Mouse (Mus musculus) B cell, adult 2 months (primary cell): ENCODE results near the gene Ralgps1.

Source experiments
- DNase-seq, 2 experiments: peaks; one replicate each; pipeline ENCODE4 v3.0.0; 2022

Ralgps1 gene

DNA sequence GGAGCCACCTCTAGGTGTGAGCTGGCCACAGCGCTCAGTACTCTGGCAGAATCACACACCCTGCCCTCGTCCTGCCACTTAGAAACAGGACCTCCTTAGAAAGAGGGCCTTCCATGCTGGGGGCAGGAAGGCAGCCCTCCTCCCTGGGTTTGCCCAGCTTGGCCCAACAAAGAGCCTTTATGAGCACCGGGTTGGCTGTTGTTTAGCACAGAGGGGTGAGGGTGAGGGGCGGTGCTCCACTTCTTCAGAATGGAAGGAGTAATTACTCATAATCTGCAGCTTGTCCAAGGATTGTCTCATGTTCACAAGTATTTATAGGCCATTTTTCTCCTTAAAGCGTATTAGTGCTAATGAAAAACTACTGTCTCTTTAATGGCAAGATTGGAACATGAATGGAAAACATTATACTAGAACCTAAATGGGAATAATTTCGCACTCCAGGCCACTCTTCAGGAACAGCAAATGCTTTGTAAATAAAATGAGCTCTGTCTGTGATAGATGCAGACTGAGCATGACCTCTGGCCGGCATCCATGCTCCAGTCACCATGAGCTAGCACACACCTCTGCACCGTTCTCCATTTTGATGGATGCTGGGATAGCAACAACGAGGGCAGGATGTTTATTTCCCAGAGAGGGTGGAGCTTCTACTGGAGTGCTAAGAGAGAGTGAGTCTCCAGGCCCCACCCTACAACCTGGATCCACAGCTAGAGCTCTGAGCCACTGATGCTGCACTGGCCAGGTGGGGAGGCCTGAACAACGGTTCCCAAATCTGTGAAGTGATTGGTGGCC, 200.3 kb downstream of the Ralgps1 start:
- no peak for DNase-seq

DNA sequence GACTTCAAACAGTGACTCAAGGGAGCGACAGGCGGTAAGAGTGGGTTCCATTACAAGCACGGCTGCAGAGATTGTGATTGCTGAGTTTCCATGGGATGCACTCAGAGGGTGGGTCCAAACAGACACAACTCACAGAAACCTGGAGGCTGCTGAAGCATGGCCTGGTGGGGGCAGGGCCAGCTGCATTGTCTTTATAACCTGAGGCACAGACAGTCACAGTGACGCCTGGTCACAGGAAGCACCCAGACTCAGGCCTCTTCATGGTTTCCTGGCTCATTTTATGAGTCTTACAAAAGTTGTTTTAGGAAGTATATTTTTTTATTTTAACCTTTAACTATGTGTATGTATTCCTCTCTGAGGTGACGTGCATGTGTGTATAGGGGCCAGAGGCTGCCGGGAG, 201.8 kb downstream of the Ralgps1 start:
- DNase-seq, result no peak

DNA sequence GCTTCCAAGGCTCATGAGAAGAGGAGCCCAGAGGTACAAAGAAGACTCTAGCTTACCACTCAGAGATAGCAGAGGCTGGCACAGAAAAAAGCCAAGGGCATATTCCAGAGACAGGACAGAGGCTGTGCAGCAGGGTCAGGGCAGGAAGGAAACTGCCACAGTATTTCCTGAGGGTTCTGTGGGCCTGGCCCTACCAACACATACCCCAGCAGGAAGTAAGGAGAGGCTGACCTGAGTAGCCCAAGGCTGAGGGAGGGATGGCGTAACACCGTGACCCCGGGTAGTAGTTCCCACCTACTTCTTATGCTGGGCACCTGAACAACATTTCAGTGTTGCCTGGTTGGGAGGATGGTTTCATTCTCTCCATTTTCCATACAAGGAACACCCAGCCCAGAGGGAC, 204.2 kb downstream of the Ralgps1 start:
- DNase-seq, result no peak

DNA sequence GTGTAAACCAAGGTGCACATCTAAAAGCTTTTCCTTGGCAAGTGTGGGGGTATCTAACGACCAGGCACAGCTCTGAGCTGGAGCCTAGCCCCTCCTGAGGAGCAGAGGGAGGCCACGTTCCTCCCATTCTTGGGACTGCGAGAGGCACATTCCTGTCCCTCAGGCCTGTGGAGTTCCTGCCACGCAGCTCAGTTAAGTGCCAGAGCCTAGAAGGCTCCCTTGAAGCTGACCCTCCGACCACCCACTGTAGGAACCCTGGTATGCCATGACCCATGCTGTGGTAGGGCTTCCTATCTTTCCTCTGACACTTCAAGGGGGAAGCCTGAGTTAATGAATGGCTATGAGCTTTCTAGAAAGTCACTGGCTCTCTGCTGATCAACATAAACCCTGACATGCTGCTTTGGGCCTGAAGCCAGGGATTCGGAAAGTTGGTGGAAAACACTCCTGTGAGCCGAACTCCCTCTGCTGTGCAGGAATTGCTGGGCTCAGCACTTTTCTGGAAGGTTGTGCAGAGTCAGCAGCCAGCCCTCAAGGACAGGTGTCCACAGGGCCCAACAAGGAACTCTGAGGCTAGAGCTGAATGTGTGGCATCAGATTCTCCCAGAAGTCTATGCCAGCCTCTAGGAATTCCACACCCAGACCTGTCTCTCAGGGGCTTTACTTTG, 205.4 kb downstream of the Ralgps1 start:
- no peak for DNase-seq

DNA sequence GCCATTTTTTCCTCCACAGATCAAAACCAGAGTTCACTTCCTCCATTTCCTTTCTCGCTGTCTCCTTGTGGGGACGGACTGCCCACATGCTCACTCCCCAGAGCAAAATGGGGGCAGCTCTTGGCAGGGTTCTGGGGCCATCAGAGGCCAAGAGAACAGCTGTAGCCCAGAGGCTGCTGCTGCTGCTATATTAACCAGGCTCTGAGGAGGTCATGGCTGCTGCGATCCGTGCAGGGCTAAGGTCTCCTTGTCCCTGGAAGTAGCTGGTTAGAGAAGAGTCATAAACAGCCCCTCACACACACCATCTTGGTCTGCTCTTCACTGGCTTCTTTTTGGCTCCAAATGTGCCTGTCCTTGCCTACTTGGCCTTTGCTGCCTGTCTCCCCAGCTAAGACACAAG, 206.1 kb downstream of the Ralgps1 start:
- no peak for DNase-seq

DNA sequence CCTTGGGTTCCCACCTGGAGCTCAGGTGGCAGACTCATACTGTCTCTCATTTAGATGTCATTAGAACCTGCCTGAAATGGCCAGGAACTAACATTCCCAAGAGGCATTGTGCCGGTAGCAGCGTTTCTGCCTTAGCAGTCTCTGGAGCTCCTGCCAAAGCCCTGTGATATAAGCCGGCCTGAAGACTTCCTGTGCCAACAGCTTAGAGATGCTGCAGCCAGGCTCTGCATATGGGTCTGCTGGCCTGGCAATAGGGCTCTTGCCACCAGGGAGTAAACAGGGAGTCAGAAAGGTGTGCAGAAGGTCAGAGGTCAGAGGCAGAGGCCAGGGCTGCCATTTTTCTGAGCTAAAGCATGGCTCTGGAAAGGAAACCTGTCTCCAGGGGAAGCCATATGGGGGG, 206.6 kb downstream of the Ralgps1 start:
- DNase-seq, result no peak

DNA sequence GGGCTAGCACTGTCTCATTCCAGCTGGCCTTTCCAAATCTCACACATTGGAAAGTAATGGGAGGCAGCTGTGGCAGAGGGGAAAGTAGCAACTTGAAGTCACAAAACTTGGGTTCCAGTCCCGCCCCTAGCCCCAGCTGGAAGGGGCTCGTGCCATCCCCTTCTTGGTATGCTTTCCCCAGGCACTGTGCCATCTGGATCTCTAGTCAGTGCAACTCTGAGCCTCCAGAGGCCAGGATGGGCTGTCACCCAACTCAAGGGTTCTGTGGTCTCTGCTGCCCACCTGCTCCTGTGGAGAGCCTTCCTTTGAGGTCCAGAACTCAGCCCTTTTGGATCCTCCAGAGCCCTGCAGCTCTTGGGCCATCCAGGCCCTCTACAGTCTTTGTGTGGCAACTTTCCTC, 209.2 kb downstream of the Ralgps1 start:
- no peak for DNase-seq

DNA sequence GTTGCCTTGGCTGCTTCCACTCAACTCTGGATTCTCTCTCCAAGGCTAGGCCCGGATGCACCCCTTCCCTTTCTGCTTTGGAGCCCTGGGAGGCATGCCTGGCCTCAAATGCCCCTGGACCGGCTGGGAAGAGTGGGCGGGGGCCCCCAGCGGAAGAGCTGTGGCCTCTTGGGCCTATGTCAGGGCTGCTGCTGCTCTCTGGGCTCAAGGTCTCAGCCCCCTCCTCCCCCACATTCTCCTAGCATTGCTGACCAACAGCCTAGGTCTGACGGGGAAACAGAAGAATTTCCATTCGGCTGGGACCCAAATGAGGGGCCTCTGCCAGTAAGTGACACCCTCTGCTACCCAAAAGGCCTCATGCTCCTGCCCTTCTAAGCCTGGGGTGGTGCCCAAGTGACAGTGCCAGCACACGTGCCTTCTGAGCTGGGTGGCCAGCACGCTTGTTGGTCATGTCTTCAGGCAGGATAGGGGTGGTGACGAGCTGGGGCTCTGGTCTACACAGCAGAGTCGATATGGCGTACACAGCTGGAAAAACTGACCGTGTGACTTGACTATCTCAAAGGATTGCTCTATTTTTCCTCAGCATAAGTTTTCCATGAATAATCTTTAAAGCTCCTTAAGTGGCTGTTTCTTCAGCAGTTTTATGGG, 210.8 kb downstream of the Ralgps1 start:
- no peak for DNase-seq

DNA sequence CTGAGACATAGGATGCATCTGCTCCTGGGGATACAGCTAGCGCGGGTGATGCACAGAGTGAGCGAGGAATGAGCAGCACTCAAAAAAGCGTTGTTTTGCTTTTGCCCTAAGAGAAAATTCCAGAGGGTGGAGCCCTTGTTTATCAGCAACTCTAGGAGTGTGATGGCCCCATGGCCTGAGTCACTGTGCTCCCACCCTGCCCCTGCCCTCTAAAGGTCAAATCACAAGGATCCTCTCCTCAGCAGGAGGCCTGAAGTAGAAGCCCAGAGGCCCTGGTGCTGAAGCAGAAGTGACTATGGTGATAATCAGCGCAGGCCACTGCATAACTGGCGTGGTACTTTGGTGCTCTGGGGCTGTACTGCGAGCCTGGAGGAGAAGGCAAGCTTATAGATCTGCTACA, 211.7 kb downstream of the Ralgps1 start:
- DNase-seq, result no peak

DNA sequence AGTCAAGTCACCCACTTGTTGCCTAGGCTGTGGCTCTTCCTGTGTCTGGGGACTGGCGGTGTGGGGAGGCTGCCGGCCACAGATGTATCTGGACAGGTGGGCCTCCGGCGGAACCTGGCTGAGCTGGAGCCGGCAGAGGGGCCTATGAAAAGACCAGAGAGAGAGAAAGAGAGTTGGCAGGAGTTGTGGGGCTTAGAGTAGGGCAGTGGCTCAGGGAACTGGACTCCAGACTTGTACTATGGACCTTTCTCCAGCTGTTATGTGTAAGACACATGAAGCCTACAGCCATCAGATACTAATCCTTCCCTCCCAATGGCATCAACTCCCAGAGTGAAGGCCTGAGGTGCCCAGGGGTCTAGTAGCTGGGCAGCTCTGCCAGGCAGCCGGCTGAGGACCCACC, 212.4 kb downstream of the Ralgps1 start:
- no peak for DNase-seq

DNA sequence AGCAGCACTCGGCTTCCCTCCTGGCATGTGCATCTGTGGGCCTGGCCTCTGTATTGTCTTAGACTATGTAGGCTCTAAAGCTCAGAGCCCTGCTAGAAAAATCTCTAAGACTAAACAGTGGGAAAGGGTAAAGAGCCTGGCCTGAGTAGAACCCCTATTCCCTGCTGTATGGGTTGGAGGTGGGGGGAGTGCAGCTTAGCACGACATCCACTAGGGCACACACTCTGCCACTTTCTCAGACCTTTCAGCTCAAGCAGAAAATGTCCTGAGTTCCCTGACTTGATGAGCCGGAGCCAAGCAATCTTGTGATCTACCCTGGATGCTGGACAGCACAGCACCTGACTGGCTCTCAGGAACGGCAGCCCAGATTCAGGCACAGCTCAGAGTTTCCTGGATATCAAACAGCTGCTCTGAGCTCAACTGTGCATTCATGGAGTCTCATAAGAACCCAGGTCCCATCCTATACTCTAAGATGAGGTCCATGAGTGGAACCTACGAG, 215.0 kb downstream of the Ralgps1 start:
- DNase-seq, result no peak

DNA sequence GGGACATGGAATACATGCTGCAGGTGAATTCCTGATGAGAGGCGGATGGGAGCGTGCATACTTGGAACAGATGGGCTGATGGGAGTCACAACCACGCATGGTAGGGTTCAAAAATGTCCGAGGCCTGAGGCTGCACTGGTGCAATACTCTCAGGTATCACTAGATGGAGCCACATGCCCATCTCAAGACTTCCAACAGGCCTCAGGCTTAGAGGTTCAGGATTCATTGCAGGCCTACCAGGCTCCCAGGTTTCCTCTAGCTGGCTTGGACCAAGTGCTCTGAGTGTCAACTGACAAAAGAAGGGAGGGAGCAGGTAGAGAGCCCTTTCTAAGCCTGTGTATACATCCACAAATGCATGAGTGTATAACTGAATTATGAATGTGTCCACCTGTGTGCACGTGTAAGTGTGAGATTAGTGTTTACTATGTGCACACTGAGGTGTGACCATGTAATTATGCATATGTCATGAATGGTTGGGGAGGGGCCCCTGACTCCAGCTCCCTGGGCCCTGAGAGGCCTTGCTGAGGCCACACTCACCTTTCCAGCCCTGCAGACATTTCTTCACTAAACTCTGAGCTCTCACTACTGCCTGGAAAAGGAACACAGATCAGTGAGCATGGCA, 216.4 kb downstream of the Ralgps1 start:
- DNase-seq, result peak; percentile 68 to 71

DNA sequence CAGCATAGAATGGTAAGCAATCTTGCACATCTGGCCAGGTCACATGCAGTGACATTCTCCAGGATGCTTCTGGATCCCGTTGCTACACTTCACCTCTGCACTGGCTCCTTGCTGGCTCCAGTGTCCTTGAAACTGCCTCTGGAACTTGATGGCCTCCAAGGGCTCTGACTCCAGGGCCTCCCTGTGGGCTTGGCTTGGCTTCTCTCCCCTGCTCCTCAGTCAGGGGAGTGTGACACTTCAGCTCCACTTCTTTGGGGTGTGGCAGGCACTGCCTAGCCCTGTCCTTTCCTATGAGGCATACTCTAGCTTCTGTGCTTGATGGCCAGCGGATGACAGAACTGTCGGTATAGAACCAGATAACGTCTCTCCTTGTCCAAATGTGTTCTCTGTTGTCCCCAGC, 224.3 kb downstream of the Ralgps1 start:
- no peak for DNase-seq

DNA sequence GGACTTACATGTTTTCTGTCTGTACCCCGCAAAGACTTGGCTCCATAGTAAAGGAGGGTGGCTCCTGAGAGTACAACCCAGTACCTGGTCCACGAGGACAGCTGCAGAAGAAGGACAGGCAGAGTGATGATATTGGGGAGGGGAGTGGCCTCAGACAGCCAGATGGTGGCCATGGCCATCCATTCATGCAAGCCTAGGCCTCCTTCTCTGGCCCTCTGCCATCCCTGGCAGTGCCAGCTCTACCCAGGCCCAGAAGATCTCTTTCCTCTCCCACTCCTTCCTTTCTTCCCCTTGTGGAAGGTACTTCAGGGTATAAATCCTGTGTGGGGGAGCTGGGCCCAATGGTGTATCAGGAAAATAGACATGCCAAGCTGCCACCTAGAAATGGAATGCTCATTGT, 228.0 kb downstream of the Ralgps1 start:
- DNase-seq, result no peak

DNA sequence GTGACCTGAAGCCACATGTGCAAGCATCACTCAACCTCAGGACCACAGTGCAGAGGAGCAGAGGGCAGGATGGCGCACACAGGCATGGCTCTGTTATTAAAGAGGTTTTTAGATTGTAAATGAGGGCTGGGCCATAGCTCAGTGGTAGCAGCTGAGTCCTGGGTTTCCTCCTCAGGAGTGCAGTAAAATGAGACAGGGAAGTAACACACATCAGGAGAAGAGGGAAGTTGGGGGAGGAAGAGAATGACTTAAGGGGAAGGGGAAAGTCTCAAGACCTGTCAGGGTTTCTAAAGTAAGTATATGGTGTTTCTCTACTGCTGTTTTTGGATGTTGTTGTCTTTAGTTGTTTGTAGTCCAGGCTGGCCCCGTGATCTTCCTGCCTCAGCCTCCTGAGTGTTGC, 232.8 kb downstream of the Ralgps1 start:
- no peak for DNase-seq

DNA sequence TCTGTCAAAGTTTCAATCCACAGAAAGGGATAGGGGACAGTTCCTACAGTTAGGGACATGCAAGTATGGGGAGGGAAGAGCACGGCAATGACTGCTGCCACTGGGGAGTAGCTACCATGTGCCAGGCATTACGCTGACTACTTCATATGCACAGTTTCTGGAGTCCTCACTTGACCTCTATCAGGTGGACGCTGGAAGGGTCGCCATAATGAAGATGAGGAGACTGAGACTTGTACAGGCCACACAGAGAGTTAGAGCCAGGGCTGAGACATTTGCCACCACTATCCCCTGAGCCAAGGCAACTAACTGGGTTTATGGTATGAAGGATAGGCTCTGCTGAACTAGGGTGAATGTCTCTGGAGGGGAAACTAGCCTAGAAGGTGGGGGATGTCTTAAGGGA, 233.6 kb downstream of the Ralgps1 start:
- no peak for DNase-seq

DNA sequence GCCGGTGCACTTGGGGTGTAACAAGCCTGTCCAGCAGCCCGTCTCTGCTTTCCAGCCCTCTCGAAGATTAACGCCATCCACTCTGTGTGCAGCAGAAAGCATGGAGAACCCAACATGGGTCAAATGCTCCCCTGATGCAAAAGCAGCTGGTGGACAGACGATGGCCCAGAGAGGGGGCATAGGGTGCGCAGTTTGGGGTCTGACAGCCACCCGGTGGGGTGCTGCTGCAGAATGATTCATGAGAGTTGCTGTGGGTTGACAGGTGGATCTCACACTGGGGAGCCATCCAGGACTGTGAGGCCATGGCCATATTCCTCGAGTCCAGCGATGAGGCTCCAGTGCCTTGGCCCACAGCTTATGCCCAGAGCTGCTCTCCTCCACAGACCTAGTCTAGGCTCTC, 234.0 kb downstream of the Ralgps1 start:
- no peak for DNase-seq

DNA sequence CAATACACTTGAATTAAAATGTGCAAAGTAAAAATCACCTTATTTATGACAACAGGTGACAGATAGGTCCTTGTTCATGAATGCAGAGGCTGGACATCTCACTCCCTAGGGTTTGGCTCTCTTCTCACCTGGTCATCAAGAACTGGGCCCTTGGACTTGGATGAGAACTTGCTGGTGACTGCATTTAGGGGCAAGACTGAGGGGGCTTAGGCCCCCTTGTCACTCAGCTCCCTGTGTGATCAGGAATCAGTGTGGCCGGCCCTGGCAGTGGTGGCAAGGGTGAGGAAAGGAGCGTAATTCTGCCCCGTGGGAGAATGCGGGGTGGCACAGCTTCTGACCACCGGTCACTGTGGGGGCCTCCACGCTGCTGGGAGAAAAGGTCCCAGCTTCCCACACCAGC, 234.9 kb downstream of the Ralgps1 start:
- no peak for DNase-seq

DNA sequence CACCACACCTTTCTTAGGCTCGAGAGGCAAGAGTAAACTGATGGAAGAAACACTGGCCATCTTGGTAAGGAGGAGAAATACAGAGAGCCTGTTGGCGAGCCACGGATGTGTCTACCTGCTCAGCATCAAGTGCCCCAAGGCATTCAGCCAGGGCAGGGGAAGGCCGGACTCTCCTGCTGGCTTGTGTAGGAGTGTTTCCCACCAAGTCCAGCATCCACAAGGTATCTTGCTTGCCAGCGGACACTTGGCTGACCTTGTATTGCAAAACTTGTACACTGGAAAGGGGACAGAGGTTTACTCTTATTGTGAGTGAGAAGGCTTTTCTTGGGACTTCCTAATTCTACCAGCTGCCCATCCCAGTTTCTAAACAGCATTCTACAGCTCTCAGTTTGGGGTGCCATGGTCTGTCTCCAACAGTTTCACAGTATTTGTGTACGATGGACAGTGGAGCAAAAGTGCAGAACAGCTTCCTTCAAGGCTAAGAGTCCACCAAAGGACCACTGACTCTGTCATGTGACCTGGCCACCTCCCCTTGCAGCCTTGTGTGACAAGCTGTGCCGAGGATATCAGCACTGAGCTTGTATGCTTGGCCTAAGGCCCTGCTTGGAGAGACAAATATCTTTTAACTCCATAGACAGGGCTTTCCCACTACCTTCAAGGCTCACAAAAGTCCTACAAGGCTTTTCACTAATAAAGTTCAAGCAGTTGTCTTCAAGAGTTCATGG, 236.4 kb downstream of the Ralgps1 start:
- DNase-seq, result no peak

DNA sequence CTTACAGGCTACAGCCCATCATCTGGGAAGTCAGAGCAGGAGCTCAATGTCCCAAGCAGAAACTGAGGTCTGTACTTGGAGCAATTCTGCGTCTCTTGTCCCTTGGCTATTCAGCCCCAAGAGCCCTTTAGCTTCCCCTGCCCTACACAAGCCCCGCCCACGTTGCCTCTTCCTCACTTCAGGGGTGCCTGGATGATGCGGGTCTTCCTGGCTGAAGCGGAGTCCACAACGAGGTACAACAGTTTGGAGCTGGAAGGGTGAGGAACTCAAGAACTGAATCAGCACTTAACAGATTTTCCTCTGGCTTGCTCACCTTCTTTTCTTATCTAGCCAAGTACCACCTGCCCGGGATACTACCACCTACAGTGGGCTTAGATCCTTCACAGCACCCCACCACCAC, 239.0 kb downstream of the Ralgps1 start:
- DNase-seq, result peak; percentile 16 to 18

DNA sequence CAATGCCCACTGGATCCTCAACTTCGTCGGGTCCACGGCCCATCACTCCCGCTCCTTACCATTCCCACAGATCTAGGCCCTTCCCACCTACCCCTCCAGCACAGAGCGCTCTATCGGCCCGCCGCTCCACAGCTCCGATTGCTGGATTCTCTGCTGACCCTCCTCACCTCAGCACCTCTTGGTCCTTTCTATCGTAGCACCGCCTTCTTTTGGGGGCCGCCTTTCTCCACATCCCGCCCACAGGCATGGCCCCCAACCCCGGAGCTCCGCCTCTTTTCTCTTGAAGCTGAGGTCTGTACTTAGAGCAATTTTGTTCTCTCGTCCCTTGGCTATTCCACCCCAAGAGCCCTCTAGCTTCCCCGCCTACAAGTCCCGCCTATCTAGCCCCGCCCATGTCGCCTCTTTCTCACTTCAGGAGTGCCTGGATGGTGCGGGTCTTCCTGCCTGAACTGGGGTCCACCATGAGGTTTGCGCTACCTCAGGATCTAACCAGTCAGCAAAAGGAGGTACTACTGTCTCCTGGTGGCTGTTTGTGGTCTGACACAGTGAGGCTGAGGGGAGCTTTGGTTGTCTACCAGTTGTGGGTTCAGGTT, 239.7 kb downstream of the Ralgps1 start, which contains the start of gene Garnl3:
Garnl3 (minus strand) TSS at position 155 of the 593 bp plus-strand sequence.
- peak; percentile 74 to 77 for DNase-seq
